Mouse (Mus musculus) intestine, postnatal 0 days (tissue): Measurements from ENCODE around the gene Cyth2. TPM values are rescaled to one million over a fixed set of nuclear protein-coding genes. Genes with fewer than 3 reads are reported as not detected.

ENCODE experiments used
- ATAC-seq: fragments of 200-750 bp; cut with Nextera tagmentation; 2 replicates; pipeline ENCODE4 v1.8.0; 2017; ENCODE audit warnings: mild to moderate bottlenecking, moderate TSS enrichment, moderate library complexity
- H3K27ac ChIP-seq: fragments of 300-500 bp; sonication (generic); 2 replicates; pipeline ENCODE4 v1.5.1; 2014; ENCODE audit warnings: mild to moderate bottlenecking, low read depth, low read length, moderate library complexity
- H3K27me3 ChIP-seq: fragments of 300-500 bp; sonication (generic); replicated peaks from 2 replicates; pipeline ENCODE4 v1.6.1; 2014; ENCODE audit warnings: low read length, mixed read lengths; ENCODE audit not compliant: control insufficient read depth, insufficient read depth
- H3K36me3 ChIP-seq: fragments of 300-500 bp; sonication (generic); 2 replicates; pipeline ENCODE4 v1.6.1; 2014; ENCODE audit warnings: mild to moderate bottlenecking, moderate library complexity; ENCODE audit not compliant: control insufficient read depth, insufficient read depth
- H3K4me1 ChIP-seq: fragments of 300-500 bp; sonication (generic); replicated peaks from 2 replicates; pipeline ENCODE4 v1.6.1; 2014; ENCODE audit warnings: antibody characterized with exemption, low read length, mixed read lengths; ENCODE audit not compliant: control insufficient read depth, insufficient read depth
- H3K4me2 ChIP-seq: fragments of 300-500 bp; sonication (generic); replicated peaks from 2 replicates; pipeline ENCODE4 v1.6.1; 2014; ENCODE audit warnings: low read depth, mild to moderate bottlenecking, moderate library complexity
- H3K4me3 ChIP-seq: fragments of 300-500 bp; sonication (generic); 2 replicates; pipeline ENCODE4 v1.5.1; 2014; ENCODE audit warnings: low read depth, low read length
- H3K9ac ChIP-seq: fragments of 300-500 bp; sonication (generic); 2 replicates; pipeline ENCODE4 v1.6.1; 2014; ENCODE audit warnings: mild to moderate bottlenecking, low read depth, low read length
- H3K9me3 ChIP-seq: fragments of 300-500 bp; sonication (generic); 2 replicates; pipeline ENCODE4 v1.6.1; 2016; ENCODE audit warnings: mixed run types; ENCODE audit not compliant: control insufficient read depth
- CTCF ChIP-seq: sonication (generic); IDR thresholded peaks from 2 replicates; pipeline ENCODE4 v1.5.1; 2016; ENCODE audit warnings: low read depth, mild to moderate bottlenecking, control low read depth, antibody characterized with exemption, moderate library complexity
- WGBS: fragments of 180-500 bp; shearing (Covaris S2); extraction: QIAGEN DNeasy Blood & Tissue Kit; methylation state at CpG from one replicate; pipeline ENCODE4 v1.1.7; 2014; 5-methylcytosine and 5-hydroxymethylcytosine counted together
- polyA plus RNA-seq: library from polyadenylated mRNA; unstranded; fragments of >200 nt; fragmentation: Nextera tagmentation; extraction: Ambion mirVana; gene quantifications from 2 replicates; pipeline ENCODE4 v1.2.1, GENCODE M21; 2015

The Cyth2 gene
- polyA plus RNA-seq, 1 experiment from 2014 or later: 66.4 TPM

- H3K27ac ChIP-seq: no peak overlapping the region
- no peak overlapping the region for H3K4me2 ChIP-seq
- H3K27me3 ChIP-seq: 0 out of 2 replicates have a peak, but pooled peaks cover 3% of the 10 kb centered on the region
- no peak overlapping the region for H3K4me3 ChIP-seq
- 67% methylated on average over 3 of the region's 3 CpGs for WGBS
- no peak overlapping the region for H3K9ac ChIP-seq
- no peaks in the 10 kb centered on the region for H3K9me3 ChIP-seq
- H3K36me3 ChIP-seq: 0 out of 2 replicates have a peak, but pooled peaks cover 4% of the 10 kb centered on the region
- no peak for ATAC-seq
- TF ChIP-seq CTCF: no peak
- no peaks in the 10 kb centered on the region for H3K4me1 ChIP-seq
These were observed 36.3 kb upstream of the Cyth2 start for GRCm38 (mm10) chr7:45850661-45851060.

- Histone ChIP-seq H3K27ac (no peak overlapping the region), H3K9ac (no peak overlapping the region), H3K36me3 (no peaks in the 10 kb centered on the region), H3K4me2 (no peak overlapping the region), H3K9me3 (no peaks in the 10 kb centered on the region), H3K4me1 (no peaks in the 10 kb centered on the region), H3K27me3 (0 out of 2 replicates have a peak, but pooled peaks cover 3% of the 10 kb centered on the region), H3K4me3 (no peak overlapping the region)
- no peak for TF ChIP-seq CTCF
- no peak for ATAC-seq
- WGBS: 18% methylated on average over 6 of the region's 6 CpGs
These were observed 34.2 kb upstream of the Cyth2 start for GRCm38 (mm10) chr7:45848447-45849027.

DNA sequence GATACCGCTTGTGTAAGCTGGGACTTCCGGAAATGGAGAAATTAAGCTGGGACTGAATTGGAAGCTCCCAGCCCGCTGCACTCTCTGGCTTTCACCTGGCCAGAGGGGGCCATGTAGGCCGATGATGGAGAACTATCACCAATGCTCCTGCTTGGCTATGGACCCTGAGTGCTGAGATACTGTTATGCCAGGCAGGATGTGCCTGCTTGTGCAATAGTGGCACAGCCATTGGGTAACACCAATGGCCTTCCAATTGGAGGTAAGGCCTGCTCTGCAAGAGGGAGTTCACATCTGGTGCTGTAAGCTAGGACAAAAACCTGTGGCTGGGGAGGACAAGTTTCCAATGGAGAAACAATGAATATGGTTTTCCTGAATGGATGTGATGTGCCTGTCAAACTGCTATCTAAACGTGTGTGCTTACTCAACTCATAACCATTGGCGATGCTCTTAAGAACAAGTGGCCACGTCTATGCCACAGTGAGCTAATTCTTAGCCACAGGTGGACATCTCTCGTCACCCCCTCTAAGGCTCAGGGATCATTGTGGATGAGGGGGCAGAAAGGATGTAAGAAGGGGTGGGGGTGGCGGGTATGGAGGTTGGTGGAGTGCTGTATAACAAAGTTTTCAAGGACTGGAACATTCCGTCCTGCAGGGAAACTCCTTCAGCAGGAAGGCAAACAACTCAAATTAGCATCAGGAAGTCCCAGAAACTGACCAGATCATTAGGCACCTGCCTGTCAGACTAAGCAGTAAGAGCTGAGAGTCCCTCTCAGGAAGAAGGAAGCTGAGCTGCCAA lies 28.8 kb upstream of the Cyth2 start:
- H3K4me1 ChIP-seq: no peaks in the 10 kb centered on the region

DNA sequence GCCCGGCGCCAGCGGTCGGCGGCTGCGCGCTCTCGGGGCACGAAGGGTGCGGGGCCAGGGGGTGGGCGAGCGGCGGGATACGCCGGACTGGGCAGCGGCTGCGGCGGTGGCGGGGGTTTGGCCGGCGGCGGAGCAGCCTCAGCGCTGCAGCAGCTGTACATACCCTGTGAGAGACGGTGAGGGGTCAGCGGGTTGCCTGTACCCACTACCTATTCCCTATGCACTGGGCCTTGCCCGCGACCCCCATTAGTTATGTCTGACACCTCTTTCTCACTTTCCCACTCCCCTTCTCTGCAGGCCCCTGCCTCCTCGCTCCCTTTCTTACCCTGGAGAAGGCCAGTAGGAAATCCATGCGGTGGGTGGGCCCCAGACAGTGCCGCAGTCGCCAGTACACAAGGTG lies 19.5 kb upstream of the Cyth2 start:
- peaks cover 37% of the 10 kb centered on the region for H3K27me3 ChIP-seq
- H3K4me3 ChIP-seq: peak overlapping the region; percentile 46
- H3K36me3 ChIP-seq: 0 out of 2 replicates have a peak, but pooled peaks cover 1% of the 10 kb centered on the region
- H3K4me1 ChIP-seq: no peaks in the 10 kb centered on the region; the same call in 1 of the 2 replicates
- H3K4me2 ChIP-seq: peak overlapping the region; percentile 74
- no peak for ATAC-seq
- TF ChIP-seq CTCF: no peak
- no peak overlapping the region for H3K27ac ChIP-seq
- 7% methylated on average over 31 of the region's 31 CpGs for WGBS
- no peak overlapping the region for H3K9ac ChIP-seq
- H3K9me3 ChIP-seq: no peaks in the 10 kb centered on the region

More for the DNA sequence above, 28.8 kb upstream of the Cyth2 start:
- 82% methylated on average over 10 of the region's 10 CpGs for WGBS
- Histone ChIP-seq H3K4me2 (no peak overlapping the region), H3K27ac (no peak overlapping the region), H3K9me3 (no peaks in the 10 kb centered on the region), H3K9ac (no peak overlapping the region), H3K27me3 (0 out of 2 replicates have a peak, but pooled peaks cover 3% of the 10 kb centered on the region), H3K4me3 (no peak overlapping the region), H3K36me3 (no peaks in the 10 kb centered on the region)
- ATAC-seq: no peak
- no peak for TF ChIP-seq CTCF

- H3K27ac ChIP-seq: no peak overlapping the region
- no peak for TF ChIP-seq CTCF
- peak overlapping the region; percentile 46 for H3K4me3 ChIP-seq
- ATAC-seq: no peak
- peaks cover 37% of the 10 kb centered on the region for H3K27me3 ChIP-seq
- H3K36me3 ChIP-seq: peaks cover 8% of the 10 kb centered on the region; the same call in 1 of the 2 replicates
- H3K9me3 ChIP-seq: no peaks in the 10 kb centered on the region
- peak overlapping the region; percentile 74 for H3K4me2 ChIP-seq
- WGBS: 0% methylated on average over 84 of the region's 86 CpGs
- 0 out of 2 replicates have a peak overlapping the region, but pooled peaks have one; percentile 1 for H3K9ac ChIP-seq
- H3K4me1 ChIP-seq: no peaks in the 10 kb centered on the region; the same call in 1 of the 2 replicates
These were observed 18.9 kb upstream of the Cyth2 start for GRCm38 (mm10) chr7:45833148-45833790.

DNA sequence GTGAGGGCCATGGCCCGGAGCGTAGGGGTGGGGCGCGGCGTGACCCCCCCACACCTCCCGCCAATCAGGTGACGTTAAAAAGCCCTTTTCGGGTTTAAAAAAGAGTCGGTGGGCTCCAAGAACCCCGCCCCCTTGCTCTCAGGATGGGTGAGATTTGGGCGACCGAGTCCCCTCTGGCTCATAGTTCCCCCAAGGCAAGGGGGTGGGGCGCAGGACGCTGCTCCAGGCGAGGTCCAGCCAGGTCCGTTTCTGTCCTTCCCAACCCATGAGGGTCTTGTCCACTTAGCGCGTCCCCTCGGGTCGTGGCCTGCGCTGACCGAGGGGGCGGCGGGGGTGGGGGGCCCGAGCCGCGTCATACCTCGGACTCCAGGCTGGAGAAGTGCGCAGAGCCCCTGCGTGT lies 18.0 kb upstream of the Cyth2 start:
- Histone ChIP-seq H3K4me3 (peak overlapping the region; percentile 46), H3K4me1 (no peaks in the 10 kb centered on the region; the same call in 1 of the 2 replicates), H3K9me3 (no peaks in the 10 kb centered on the region), H3K4me2 (peak overlapping the region; percentile 74), H3K27me3 (peaks cover 37% of the 10 kb centered on the region), H3K36me3 (peaks cover 16% of the 10 kb centered on the region), H3K27ac (no peak overlapping the region), H3K9ac (no peak overlapping the region)
- ATAC-seq: no peak
- 14% methylated on average over 30 of the region's 30 CpGs for WGBS
- TF ChIP-seq CTCF: no peak
